Mouse (Mus musculus) limb, embryonic 14.5 days (tissue): ENCODE results near the gene Fam104a. TPM values are rescaled to one million over a fixed set of nuclear protein-coding genes. Genes with fewer than 3 reads are reported as not detected.

ENCODE experiments used
- ATAC-seq: fragments of 200-750 bp; cut with Nextera tagmentation; 2 replicates; pipeline ENCODE4 v1.8.0; 2017; ENCODE audit warnings: low read depth, moderate number of reproducible peaks, moderate TSS enrichment; ENCODE audit not compliant: low FRiP score
- DNase-seq: peaks from one replicate; pipeline ENCODE4 v3.0.0-alpha.2; 2015; ENCODE audit warnings: low spot score
- H3K27ac ChIP-seq: fragments of 300-500 bp; sonication (generic); replicated peaks from 2 replicates; pipeline ENCODE4 v1.5.1; 2014; ENCODE audit warnings: low read depth, mild to moderate bottlenecking, low read length, moderate library complexity, mixed read lengths
- H3K27me3 ChIP-seq: fragments of 300-500 bp; sonication (generic); 2 replicates; pipeline ENCODE4 v1.6.1; 2014; ENCODE audit warnings: low read length, mixed read lengths; ENCODE audit not compliant: control insufficient read depth, insufficient read depth
- H3K36me3 ChIP-seq: fragments of 300-500 bp; sonication (generic); 2 replicates; pipeline ENCODE4 v1.6.1; 2014; ENCODE audit warnings: mild to moderate bottlenecking, low read length, moderate library complexity, mixed read lengths; ENCODE audit not compliant: control insufficient read depth, insufficient read depth
- H3K4me1 ChIP-seq: fragments of 300-500 bp; sonication (generic); 2 replicates; pipeline ENCODE4 v1.6.1; 2014; ENCODE audit warnings: antibody characterized with exemption, low read length, mixed read lengths; ENCODE audit not compliant: control insufficient read depth, insufficient read depth
- H3K4me2 ChIP-seq: fragments of 300-500 bp; sonication (generic); replicated peaks from 2 replicates; pipeline ENCODE4 v1.6.1; 2014; ENCODE audit warnings: low read depth, mild to moderate bottlenecking, low read length, moderate library complexity; ENCODE audit not compliant: severe bottlenecking
- H3K4me3 ChIP-seq: fragments of 300-500 bp; sonication (generic); replicated peaks from 2 replicates; pipeline ENCODE4 v1.5.1; 2014; ENCODE audit warnings: low read length
- H3K9ac ChIP-seq: fragments of 300-500 bp; sonication (generic); 2 replicates; pipeline ENCODE4 v1.6.1; 2014; ENCODE audit warnings: mild to moderate bottlenecking, low read depth, low read length, moderate library complexity; ENCODE audit not compliant: severe bottlenecking
- H3K9me3 ChIP-seq: fragments of 300-500 bp; sonication (generic); 2 replicates; pipeline ENCODE4 v1.6.1; 2016; ENCODE audit warnings: low read length; ENCODE audit not compliant: control insufficient read depth
- POLR2A ChIP-seq: fragments of 200-500 bp; IDR thresholded peaks from 2 replicates; pipeline ENCODE4 v1.8.0; 2012; ENCODE audit warnings: inconsistent platforms, mild to moderate bottlenecking, moderate library complexity, borderline replicate concordance; ENCODE audit not compliant: insufficient read depth, insufficient read length; ENCODE audit errors: extremely low read depth
- WGBS: fragments of 180-500 bp; shearing (Covaris S2); extraction: QIAGEN DNeasy Blood & Tissue Kit; methylation state at CpG from one replicate; pipeline ENCODE4 v1.1.7; 2014; 5-methylcytosine and 5-hydroxymethylcytosine counted together
- polyA plus RNA-seq, 2 experiments: library from polyadenylated mRNA; depleted of rRNA in 1 of 2; stranded (reverse) in 1 of 2; unstranded in 1 of 2; fragments of >200 nt; fragmentation: Nextera tagmentation in 1 of 2; extraction: Ambion mirVana in 1 of 2; gene quantifications; 2 replicates each; pipeline versions ENCODE4 v1.2.1 to v1.2.3; 2012 to 2014

Fam104a gene
- polyA plus RNA-seq, 2 experiments: 30.3 to 50.2 TPM

DNA sequence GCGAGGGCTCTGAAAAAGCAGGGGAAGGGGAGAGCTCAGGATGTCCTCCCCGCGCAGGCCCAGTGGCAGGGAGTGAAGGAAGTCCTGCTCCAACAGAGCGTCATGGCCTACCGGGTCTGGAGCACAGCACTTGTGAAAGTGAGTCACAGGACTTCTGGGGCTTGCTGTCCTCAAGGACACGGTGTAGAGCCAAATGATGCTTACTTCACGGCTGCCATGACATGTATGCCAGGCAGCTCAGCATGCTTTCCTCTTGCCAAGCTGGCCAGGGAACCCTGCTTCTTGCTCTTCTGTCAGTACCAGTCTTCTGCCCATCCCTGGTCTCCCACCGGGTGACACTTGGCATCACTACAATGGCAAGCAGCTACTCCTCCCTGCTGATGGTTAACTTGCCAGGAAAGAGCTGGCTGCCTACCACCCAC lies 27.4 kb downstream of the Fam104a start:
- Histone ChIP-seq H3K27ac (no peak overlapping the region), H3K36me3 (peaks cover 97% of the 10 kb centered on the region), H3K9ac (no peak overlapping the region), H3K4me1 (peaks cover 6% of the 10 kb centered on the region), H3K9me3 (no peaks in the 10 kb centered on the region), H3K4me3 (no peak overlapping the region), H3K27me3 (no peaks in the 10 kb centered on the region), H3K4me2 (no peak overlapping the region)
- no peak for TF ChIP-seq POLR2A
- ATAC-seq (no peak), DNase-seq (no peak)
- 89% methylated on average over 8 of the region's 8 CpGs for WGBS

DNA sequence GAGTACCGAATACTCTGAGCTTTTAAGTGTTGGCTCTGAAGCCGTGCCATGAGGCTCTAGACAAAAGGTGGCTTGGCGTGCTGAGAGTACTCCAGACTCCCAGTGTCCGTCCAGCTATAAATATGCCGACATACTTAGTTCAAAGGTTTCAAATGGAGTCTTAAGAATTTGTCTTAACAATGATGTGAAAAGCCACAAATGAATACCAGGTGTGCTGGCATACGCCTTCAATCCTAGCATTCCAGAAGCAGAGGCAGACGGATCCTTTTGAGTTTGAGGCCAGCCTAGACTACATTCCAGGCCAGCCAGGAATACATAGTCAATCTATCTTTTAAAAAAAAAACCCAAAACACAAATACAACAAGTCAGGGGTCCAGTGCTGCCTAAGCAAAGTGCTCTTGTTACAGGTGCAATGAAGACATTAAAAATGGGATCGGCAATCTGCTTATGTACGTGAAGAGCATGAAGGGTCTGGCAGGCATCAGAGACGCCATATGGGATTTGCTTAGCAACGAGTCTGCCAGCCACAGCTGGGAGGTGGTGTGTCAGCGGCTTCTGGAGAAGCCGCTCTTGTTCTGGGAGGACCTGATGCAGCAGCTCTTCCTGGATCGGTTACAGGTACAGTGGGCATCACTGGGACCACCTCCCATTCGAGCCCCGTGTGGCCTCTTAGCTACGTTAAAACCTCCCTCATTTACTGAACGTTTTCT lies 29.2 kb downstream of the Fam104a start:
- no peak overlapping the region for H3K4me3 ChIP-seq
- H3K36me3 ChIP-seq: peaks cover 83% of the 10 kb centered on the region
- no peak overlapping the region for H3K4me2 ChIP-seq
- H3K4me1 ChIP-seq: peaks cover 16% of the 10 kb centered on the region
- H3K9ac ChIP-seq: no peak overlapping the region
- H3K9me3 ChIP-seq: no peaks in the 10 kb centered on the region
- H3K27me3 ChIP-seq: no peaks in the 10 kb centered on the region
- 30% methylated on average over 18 of the region's 18 CpGs for WGBS
- no peak for TF ChIP-seq POLR2A
- ATAC-seq (no peak), DNase-seq (peak; percentile 73)
- peak overlapping the region; percentile 65 for H3K27ac ChIP-seq

DNA sequence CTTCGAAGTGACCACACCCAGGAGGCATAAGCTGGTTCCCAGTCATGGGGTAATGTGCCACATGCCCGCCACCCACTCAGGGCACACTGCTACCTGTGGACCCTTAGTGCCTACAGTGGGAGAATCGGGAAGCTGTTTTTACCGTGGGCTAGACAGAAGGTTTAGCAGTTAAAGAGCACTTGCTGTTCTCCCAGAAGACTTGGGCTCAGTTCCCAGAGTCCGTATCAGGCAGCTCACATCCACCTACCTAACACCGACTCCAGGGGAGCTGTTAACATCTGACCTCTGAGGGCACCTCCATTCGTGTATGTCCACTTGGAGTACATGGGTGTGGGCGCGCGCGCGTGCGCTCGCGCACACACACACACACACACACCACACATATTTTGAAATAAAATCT lies 29.9 kb downstream of the Fam104a start:
- Histone ChIP-seq H3K9me3 (no peaks in the 10 kb centered on the region), H3K4me2 (no peak overlapping the region), H3K9ac (no peak overlapping the region), H3K27me3 (no peaks in the 10 kb centered on the region), H3K36me3 (peaks cover 77% of the 10 kb centered on the region), H3K4me1 (peaks cover 16% of the 10 kb centered on the region), H3K4me3 (no peak overlapping the region), H3K27ac (peak overlapping the region; percentile 65)
- TF ChIP-seq POLR2A: no peak
- ATAC-seq (no peak), DNase-seq (no peak)
- WGBS: 75% methylated on average over 14 of the region's 15 CpGs

DNA sequence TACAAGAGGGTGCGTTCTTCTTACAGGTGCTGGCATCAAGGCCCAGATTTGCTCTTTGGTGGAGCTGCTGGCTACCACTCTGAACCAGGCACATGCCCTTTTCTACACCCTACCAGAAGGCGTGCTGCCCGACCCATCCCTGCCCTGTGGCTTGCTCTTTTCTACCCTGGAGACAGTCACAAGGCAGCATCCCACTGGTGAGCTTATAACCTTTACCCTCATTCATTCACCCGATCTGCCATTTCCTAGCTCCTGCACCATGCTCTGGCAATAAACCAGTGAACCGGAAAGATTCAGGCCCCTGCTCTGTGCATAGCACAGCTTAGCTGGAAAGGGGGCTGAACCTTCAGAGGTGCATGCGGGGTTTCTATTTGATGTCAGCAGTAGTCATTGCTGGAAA lies 31.4 kb downstream of the Fam104a start:
- Histone ChIP-seq H3K4me2 (no peak overlapping the region), H3K4me1 (peaks cover 23% of the 10 kb centered on the region), H3K36me3 (peaks cover 61% of the 10 kb centered on the region), H3K9me3 (no peaks in the 10 kb centered on the region), H3K4me3 (no peak overlapping the region), H3K9ac (no peak overlapping the region), H3K27ac (no peak overlapping the region), H3K27me3 (no peaks in the 10 kb centered on the region)
- WGBS: 85% methylated on average over 6 of the region's 6 CpGs
- DNase-seq (no peak), ATAC-seq (no peak)
- no peak for TF ChIP-seq POLR2A

DNA sequence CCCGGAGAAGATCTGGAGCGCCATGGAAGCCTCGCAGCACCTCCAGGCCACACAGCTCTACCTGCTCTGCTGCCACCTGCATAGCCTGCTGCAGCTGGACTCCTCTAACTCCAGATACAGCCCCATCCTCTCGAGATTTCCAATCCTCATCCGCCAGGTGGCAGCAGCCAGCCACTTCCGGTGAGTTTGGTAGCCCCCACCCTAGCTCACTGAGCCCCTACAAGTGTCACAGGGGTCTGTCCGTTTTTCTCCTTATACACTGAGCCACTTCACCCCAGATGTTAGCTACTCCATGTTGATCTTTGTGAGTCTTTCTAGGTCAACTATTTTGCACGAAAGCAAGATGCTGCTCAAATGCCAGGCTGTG lies 32.1 kb downstream of the Fam104a start:
- no peak for DNase-seq
- no peak overlapping the region for H3K27ac ChIP-seq
- peaks cover 23% of the 10 kb centered on the region for H3K4me1 ChIP-seq
- H3K4me3 ChIP-seq: no peak overlapping the region
- H3K9ac ChIP-seq: no peak overlapping the region
- H3K36me3 ChIP-seq: peaks cover 55% of the 10 kb centered on the region
- no peak for ATAC-seq
- no peak overlapping the region for H3K4me2 ChIP-seq
- no peak for TF ChIP-seq POLR2A
- no peaks in the 10 kb centered on the region for H3K9me3 ChIP-seq
- no peaks in the 10 kb centered on the region for H3K27me3 ChIP-seq
- 46% methylated on average over 8 of the region's 8 CpGs for WGBS
